ENCODE assay signal across 7 mouse cellular contexts in the genomic region with DNA sequence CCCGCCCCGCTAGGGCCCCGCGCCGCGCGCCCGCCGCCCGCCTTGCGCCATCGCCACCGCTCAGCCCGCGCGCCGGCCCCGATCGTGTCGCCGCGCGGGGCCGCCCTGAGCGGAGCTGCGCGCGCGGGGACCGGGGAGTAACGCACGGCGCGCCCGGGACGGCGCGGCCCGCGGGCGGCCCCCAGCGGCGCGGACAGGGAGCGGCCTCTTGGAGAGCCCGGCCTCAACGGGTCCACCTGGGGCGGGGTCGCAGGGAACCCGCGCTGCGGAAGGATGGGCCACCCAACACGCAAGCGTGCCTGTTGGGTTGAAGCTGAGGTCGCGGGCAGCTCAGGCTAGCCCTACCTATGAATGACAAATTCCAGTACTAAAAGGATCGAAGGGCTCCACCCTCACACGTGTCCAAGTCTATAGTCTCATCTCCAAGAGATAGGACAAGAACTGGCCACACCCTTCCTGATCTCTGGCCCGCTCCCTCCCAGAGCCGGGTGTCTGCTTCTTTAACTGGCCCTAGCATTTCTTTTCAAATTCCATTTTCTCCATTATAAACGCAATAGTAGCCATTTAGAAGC. TPM values are rescaled to one million over a fixed set of nuclear protein-coding genes. Genes with fewer than 3 reads are reported as not detected.
A peak's percentile ranks its signal among the peaks of the same experiment; 100 is the strongest.
DNase-seq lines count a peak whose midpoint lies in the region; ATAC-seq and TF ChIP-seq lines count a peak whose summit lies in the region.

A gene (minus strand): TSS at position 228 of the 572 bp plus-strand sequence.

- peak within 1 kb of the TSS; percentile 74 for H3K4me2 ChIP-seq in hindbrain, embryonic 16.5 days (ENCODE audit: low read length)

- H3K27ac ChIP-seq in hindbrain, embryonic 16.5 days (ENCODE audit: low read depth, low read length): peak within 1 kb of the TSS; percentile 86
- H3K27ac ChIP-seq in small intestine, adult 2 months (ENCODE audit: insufficient read depth, low read depth, low read length): peak within 1 kb of the TSS; percentile 80

- no peak; the same call in 1 of the 2 replicates for TF ChIP-seq POLR2A in small intestine, adult 2 months (IDR thresholded peaks at IDR 0.05; ENCODE audit: low read depth, low read length)

- H3K36me3 ChIP-seq in hindbrain, embryonic 16.5 days (ENCODE audit: control insufficient read depth, insufficient read depth, low read length): no peaks in the 10 kb centered on the region
- H3K36me3 ChIP-seq in small intestine, adult 2 months (ENCODE audit: control insufficient read depth, insufficient read depth, low read length): peaks cover 7% of the 10 kb centered on the region

- peaks cover 14% of the 10 kb centered on the region for H3K4me1 ChIP-seq in hindbrain, embryonic 16.5 days (ENCODE audit: control insufficient read depth, insufficient read depth, low read depth, low read length)
- peaks cover 24% of the 10 kb centered on the region for H3K4me1 ChIP-seq in small intestine, adult 2 months (ENCODE audit: control insufficient read depth, insufficient read depth, insufficient read length, low read length)

- H3K9me3 ChIP-seq in hindbrain, embryonic 16.5 days (ENCODE audit: control insufficient read depth, low read length): no peaks in the 10 kb centered on the region

- TF ChIP-seq CTCF in small intestine, adult 2 months (IDR thresholded peaks at IDR 0.05; ENCODE audit: extremely low read depth, insufficient read length, insufficient replicate concordance, low read depth, low read length): peak; percentile 56; the same call in 1 of the 2 replicates

- 2% methylated on average over 53 of the region's 61 CpGs for WGBS in hindbrain, embryonic 16.5 days
- WGBS in small intestine, adult 2 months: under 1% methylated on average over 61 of the region's 61 CpGs

- DNase-seq in MN1 (ENCODE audit: low spot score): peak; percentile 72
- peak; percentile 42 for DNase-seq in c-Kit-positive CD71-positive TER-119-positive erythroid progenitor cells, embryonic 14.5 days (ENCODE audit: low spot score)
- peak in 1 of 2 experiments; percentile 59 for DNase-seq in frontal cortex, adult 2 months (ENCODE audit: extremely low spot score in 1 of 2, low spot score in 1 of 2)
- DNase-seq in left cerebral cortex, postnatal 10 days (ENCODE audit: extremely low spot score in 1 of 2, low spot score in 2 of 2): peak; percentile 36 to 83

- no peaks in the 10 kb centered on the region; the same call in 1 of the 2 replicates for H3K27me3 ChIP-seq in hindbrain, embryonic 16.5 days (replicated peaks; ENCODE audit: control insufficient read depth, insufficient read depth, low read length)
- H3K27me3 ChIP-seq in small intestine, adult 2 months (ENCODE audit: control insufficient read depth, insufficient read depth, low read length): no peaks in the 10 kb centered on the region

- intact Hi-C loops in left cerebral cortex, postnatal 10 days (cut with DNase I): loop anchor here (2.0 kb wide), 1 partner anchor 43 kb away; no protein-coding TSS in a partner anchor

- peak within 1 kb of the TSS; percentile 89 for H3K9ac ChIP-seq in hindbrain, embryonic 16.5 days (ENCODE audit: low read depth, low read length)

- ATAC-seq in hindbrain, embryonic 16.5 days: peak; percentile 81
- ATAC-seq in megakaryocyte progenitor cell, adult 5-6 weeks (replicated peaks; ENCODE audit: poor library complexity): peak; percentile 42

- H3K4me3 ChIP-seq in hindbrain, embryonic 16.5 days (ENCODE audit: low read length): peak within 1 kb of the TSS; percentile 70
- H3K4me3 ChIP-seq in small intestine, adult 2 months (ENCODE audit: low read depth, low read length): peak within 1 kb of the TSS; percentile 71

RNA-seq across cellular contexts. Expression of the gene that starts here (rescaled TPM):
- 178 and 201 TPM in 2 replicates for polyA plus RNA-seq in frontal cortex, adult 2 months (2012; rRNA removed)
- polyA plus RNA-seq in hindbrain, embryonic 16.5 days (2015; fragmentation: Nextera tagmentation; extraction: Ambion mirVana): 57.5 and 66.5 TPM in 2 replicates
- 100 to 1,000 TPM; 370 to 382 TPM for total RNA-seq in left cerebral cortex, postnatal 10 days (2021)
- 23.8 and 27.4 TPM in 2 replicates for total RNA-seq in megakaryocyte progenitor cell, adult 5-6 weeks (2015)
- 29.9 and 47.0 TPM in 2 replicates for total RNA-seq in megakaryocyte progenitor cell, adult 5-6 weeks (2017)
- polyA plus RNA-seq in small intestine, adult 2 months (2012; rRNA removed): 57.8 and 234 TPM in 2 replicates

Comparison
In these comparisons a context has a peak if more than half of its experiments do, and no peak if none do; other contexts are left out.
1. RNA of the gene that starts here (total RNA-seq): 370 to 382 TPM in left cerebral cortex, postnatal 10 days; 23.8 to 47.0 TPM in megakaryocyte progenitor cell, adult 5-6 weeks; every median in the first group is over 4 times any median in the second.